Mouse (Mus musculus): ENCODE measurements at regions not wholly inside any gene's neighbourhood (a gene's known extent, or its start where the extent isn't known, plus 50 kb on each side); places are given as distances from the start of the nearest gene placed in this dataset.

DNA sequence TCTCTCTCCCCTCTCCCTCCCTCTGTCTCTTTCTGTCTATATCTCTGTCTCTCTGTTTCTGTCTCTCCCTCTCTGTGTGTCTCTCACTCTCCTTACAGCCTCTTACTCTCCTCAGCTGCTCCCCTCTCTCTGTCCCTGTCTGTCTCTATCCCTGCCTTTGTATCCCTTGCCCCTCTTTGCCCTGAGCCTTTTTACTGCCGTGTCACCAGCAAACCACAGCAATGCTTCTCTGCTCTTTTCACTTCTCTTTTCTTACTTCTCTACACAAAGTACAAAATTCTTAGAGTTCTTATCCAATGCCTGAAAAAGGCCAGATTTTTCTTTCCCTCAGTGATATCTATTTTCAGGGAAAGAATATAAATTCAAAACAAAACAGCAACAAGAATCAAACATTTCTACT is 323.7 kb upstream of the Ercc4 start:
- Histone ChIP-seq H3K27ac (ENCODE audit: control insufficient read depth, low read depth, low read length) (no peak overlapping the region), H3K36me3 (ENCODE audit: control insufficient read depth in 1 of 2, insufficient read depth in 2 of 2, low read length in 2 of 2) (no peaks in the 10 kb centered on the region), H3K79me2 (ENCODE audit: control insufficient read depth, insufficient read depth, low read length, poor library complexity) (no peaks in the 10 kb centered on the region), H3K4me3 (ENCODE audit: control insufficient read depth in 1 of 2, insufficient read depth in 1 of 2, low read depth in 2 of 2, low read length in 2 of 2) (no peak overlapping the region), H3K4me1 (ENCODE audit: control insufficient read depth in 1 of 2, insufficient read depth in 2 of 2, low read length in 2 of 2) (no peaks in the 10 kb centered on the region), H3K27me3 (ENCODE audit: control insufficient read depth in 1 of 2, insufficient read depth in 2 of 2, low read length in 2 of 2) (no peaks in the 10 kb centered on the region), H3K9ac (ENCODE audit: control insufficient read depth, low read depth, low read length, poor library complexity, severe bottlenecking) (no peak overlapping the region), H3K9me3 (replicated peaks; ENCODE audit: insufficient read depth, low read length) (no peaks in the 10 kb centered on the region)
- TF ChIP-seq RAD21 (IDR thresholded peaks at IDR 0.05; ENCODE audit: low read depth, low read length), result no peak
- no peak for TF ChIP-seq ZKSCAN1 (IDR thresholded peaks at IDR 0.05; ENCODE audit: low read depth, low read length)
- no peak for TF ChIP-seq SIN3A (IDR thresholded peaks at IDR 0.05; ENCODE audit: low read length)
- TF ChIP-seq ZC3H11A (IDR thresholded peaks at IDR 0.05; ENCODE audit: low read depth, low read length), result no peak
- TF ChIP-seq NRF1 (IDR thresholded peaks at IDR 0.05; ENCODE audit: insufficient read depth, low read depth, low read length, poor library complexity, severe bottlenecking), result no peak
- no peak for TF ChIP-seq USF2 (IDR thresholded peaks at IDR 0.05; ENCODE audit: borderline replicate concordance in 1 of 2, insufficient read depth in 1 of 2, low read depth in 1 of 2, low read length in 2 of 2)
- no peak for TF ChIP-seq CHD1 (IDR thresholded peaks at IDR 0.05; ENCODE audit: low read depth, low read length)
- TF ChIP-seq POLR2AphosphoS5 (IDR thresholded peaks at IDR 0.05; ENCODE audit: borderline replicate concordance, low read depth, low read length), result no peak
- TF ChIP-seq TAL1 (IDR thresholded peaks at IDR 0.05; ENCODE audit: low read length), result no peak
- TF ChIP-seq ETS1 (IDR thresholded peaks at IDR 0.05; ENCODE audit: low read depth, low read length), result no peak
- TF ChIP-seq ZNF384 (IDR thresholded peaks at IDR 0.05; ENCODE audit: low read depth, low read length), result no peak
- TF ChIP-seq ELF1 (IDR thresholded peaks at IDR 0.05; ENCODE audit: low read depth, low read length), result no peak
- TF ChIP-seq MAFK (IDR thresholded peaks at IDR 0.05; ENCODE audit: borderline replicate concordance, low read depth, low read length), result no peak
- no peak for TF ChIP-seq JUND (IDR thresholded peaks at IDR 0.05; ENCODE audit: low read depth, low read length)
- no peak for TF ChIP-seq NELFE (IDR thresholded peaks at IDR 0.05; ENCODE audit: low read depth, low read length)
- TF ChIP-seq CTCF (IDR thresholded peaks at IDR 0.05 in 2 of 3, conservative IDR thresholded peaks at IDR 0.05 in 1 of 3; ENCODE audit: control insufficient read depth in 1 of 3, insufficient read depth in 1 of 3, low read depth in 2 of 3, low read length in 3 of 3, poor library complexity in 1 of 3, severe bottlenecking in 1 of 3), result no peak
- no peak for TF ChIP-seq MXI1 (IDR thresholded peaks at IDR 0.05; ENCODE audit: low read depth, low read length)
- TF ChIP-seq POLR2AphosphoS2 (IDR thresholded peaks at IDR 0.05; ENCODE audit: low read length), result no peak
- DNase-seq (ENCODE audit: low read depth, low spot score), result no peak

DNA sequence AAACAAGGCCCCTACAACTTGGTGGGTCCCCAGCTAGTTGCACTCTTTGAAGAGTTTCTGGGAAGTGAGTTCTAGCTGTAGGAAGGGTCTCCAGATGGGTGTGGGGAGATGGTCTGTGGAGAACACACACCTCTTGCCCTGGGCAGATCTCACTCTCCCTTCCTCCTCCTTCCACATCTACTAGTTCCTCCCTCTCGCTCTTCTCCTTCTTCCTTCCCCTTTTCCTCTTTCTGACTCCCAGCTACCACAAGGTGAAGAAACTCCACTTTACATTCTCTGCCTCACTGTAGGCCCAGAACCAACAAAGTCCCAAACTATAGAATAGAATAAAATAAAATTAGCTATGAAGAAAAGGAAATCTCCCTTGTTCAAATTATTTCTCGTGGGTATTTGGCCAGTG is 311.0 kb upstream of the Ercc4 start:
- Histone ChIP-seq H3K36me3 (ENCODE audit: control insufficient read depth in 1 of 2, insufficient read depth in 2 of 2, low read length in 2 of 2) (no peaks in the 10 kb centered on the region), H3K4me3 (ENCODE audit: control insufficient read depth in 1 of 2, insufficient read depth in 1 of 2, low read depth in 2 of 2, low read length in 2 of 2) (no peak overlapping the region), H3K4me1 (ENCODE audit: control insufficient read depth in 1 of 2, insufficient read depth in 2 of 2, low read length in 2 of 2) (no peaks in the 10 kb centered on the region), H3K27ac (ENCODE audit: control insufficient read depth, low read depth, low read length) (no peak overlapping the region), H3K79me2 (ENCODE audit: control insufficient read depth, insufficient read depth, low read length, poor library complexity) (no peaks in the 10 kb centered on the region; the same call in 1 of the 2 replicates), H3K9ac (ENCODE audit: control insufficient read depth, low read depth, low read length, poor library complexity, severe bottlenecking) (no peak overlapping the region), H3K27me3 (ENCODE audit: control insufficient read depth in 1 of 2, insufficient read depth in 2 of 2, low read length in 2 of 2) (no peaks in the 10 kb centered on the region), H3K9me3 (replicated peaks; ENCODE audit: insufficient read depth, low read length) (no peaks in the 10 kb centered on the region)
- no peak for TF ChIP-seq USF2 (IDR thresholded peaks at IDR 0.05; ENCODE audit: borderline replicate concordance in 1 of 2, insufficient read depth in 1 of 2, low read depth in 1 of 2, low read length in 2 of 2)
- no peak for TF ChIP-seq E2F4 (IDR thresholded peaks at IDR 0.05; ENCODE audit: borderline replicate concordance, low read depth, low read length)
- no peak for TF ChIP-seq MAX (IDR thresholded peaks at IDR 0.05; ENCODE audit: low read length)
- TF ChIP-seq NRF1 (IDR thresholded peaks at IDR 0.05; ENCODE audit: insufficient read depth, low read depth, low read length, poor library complexity, severe bottlenecking), result no peak
- TF ChIP-seq RCOR1 (IDR thresholded peaks at IDR 0.05; ENCODE audit: low read depth, low read length), result no peak
- TF ChIP-seq BHLHE40 (IDR thresholded peaks at IDR 0.05; ENCODE audit: borderline replicate concordance, low read depth, low read length), result no peak
- TF ChIP-seq ELF1 (IDR thresholded peaks at IDR 0.05; ENCODE audit: low read depth, low read length), result no peak
- no peak for TF ChIP-seq POLR2AphosphoS2 (IDR thresholded peaks at IDR 0.05; ENCODE audit: low read length)
- no peak for TF ChIP-seq POLR2AphosphoS5 (IDR thresholded peaks at IDR 0.05; ENCODE audit: borderline replicate concordance, low read depth, low read length)
- no peak for TF ChIP-seq GABPA (IDR thresholded peaks at IDR 0.05; ENCODE audit: low read depth, low read length)
- no peak for TF ChIP-seq ZKSCAN1 (IDR thresholded peaks at IDR 0.05; ENCODE audit: low read depth, low read length)
- TF ChIP-seq ZNF384 (IDR thresholded peaks at IDR 0.05; ENCODE audit: low read depth, low read length), result no peak
- TF ChIP-seq MEF2A (IDR thresholded peaks at IDR 0.05; ENCODE audit: extremely low read depth, insufficient replicate concordance, low read depth, low read length, poor library complexity, severe bottlenecking), result no peak
- no peak for TF ChIP-seq MYB (IDR thresholded peaks at IDR 0.05; ENCODE audit: low read depth, low read length)
- TF ChIP-seq USF1 (IDR thresholded peaks at IDR 0.05; ENCODE audit: low read depth, low read length), result no peak
- no peak for TF ChIP-seq CTCF (IDR thresholded peaks at IDR 0.05 in 2 of 3, conservative IDR thresholded peaks at IDR 0.05 in 1 of 3; ENCODE audit: control insufficient read depth in 1 of 3, insufficient read depth in 1 of 3, low read depth in 2 of 3, low read length in 3 of 3, poor library complexity in 1 of 3, severe bottlenecking in 1 of 3)
- TF ChIP-seq SMC3 (IDR thresholded peaks at IDR 0.05; ENCODE audit: low read depth, low read length), result no peak
- no peak for TF ChIP-seq TBP (IDR thresholded peaks at IDR 0.05; ENCODE audit: low read depth, low read length)
- no peak for DNase-seq (ENCODE audit: low read depth, low spot score)
